In genomic region chr19:55870825-55871224, GRCm38 (mm10) we compare ENCODE assay signal across 17 mouse cellular contexts.
DNase-seq lines count a peak whose midpoint lies in the region; TF ChIP-seq lines count a peak whose summit lies in the region.
"Had no signal": no experiment of that assay in that cellular context is flagged by ENCODE, and none has a peak within 500 bp of the region (broad histone marks: within the 10 kb centered on the region; RNA-seq: fewer than 3 reads in every experiment).

No protein-coding gene starts in this region.

- DNase-seq in gastrocnemius, adult 2 months, result peak; percentile 54
- no peak for DNase-seq in gastrocnemius, postnatal 4 days (ENCODE audit: low spot score in 2 of 2)
- peak; percentile 37 for DNase-seq in NIH3T3 (ENCODE audit: low read depth)
- DNase-seq in kidney, adult 11 months, result peak; percentile 64
- peak; percentile 60 for DNase-seq in kidney, postnatal 14 days
- no peak for DNase-seq in embryo, embryonic 11 days
- DNase-seq in cerebellum, adult 18-20 months, result no peak
- DNase-seq in spleen, postnatal 36 days (ENCODE audit: low spot score in 2 of 2), result no peak
- DNase-seq: adrenal gland, postnatal 25 days; cerebellum, postnatal 14 days; heart, postnatal 14 days; layer of hippocampus, adult 9-11 months; left cerebral cortex, postnatal 4 days; lung, postnatal 4 days; spleen, adult 18-20 months had no signal

- peak overlapping the region; percentile 49 for H3K27ac ChIP-seq in gastrocnemius, adult 2 months
- H3K27ac ChIP-seq: liver, embryonic 15.5 days; neural tube, embryonic 12.5 days had no signal

- no peak overlapping the region for H3K4me3 ChIP-seq in gastrocnemius, adult 2 months
- H3K4me3 ChIP-seq: liver, embryonic 15.5 days; neural tube, embryonic 12.5 days had no signal

- intact Hi-C loops in gastrocnemius, adult 2 months (cut with DNase I), result loop anchor here (10.0 kb wide), 2 partner anchors 226 to 456 kb away; no protein-coding TSS in a partner anchor

- TF ChIP-seq CTCF in gastrocnemius, adult 2 months (IDR thresholded peaks at IDR 0.05), result no peak

Comparison
In these comparisons a context has a peak if more than half of its experiments do, and no peak if none do; other contexts are left out.
1. DNase-seq: peak in gastrocnemius, adult 2 months (single experiment), NIH3T3 (single experiment), kidney, adult 11 months (single experiment) and kidney, postnatal 14 days (single experiment); none in gastrocnemius, postnatal 4 days (0 of 2), embryo, embryonic 11 days (single experiment), cerebellum, adult 18-20 months (0 of 2) and spleen, postnatal 36 days (0 of 2).